In genomic region chr1:52676621-52677020, GRCm38 (mm10) we compare ENCODE assay signal across 10 mouse cellular contexts. TPM values are rescaled to one million over a fixed set of nuclear protein-coding genes. Genes with fewer than 3 reads are reported as not detected.
DNase-seq lines count a peak whose midpoint lies in the region; ATAC-seq and TF ChIP-seq lines count a peak whose summit lies in the region.
"Had no signal": no experiment of that assay in that cellular context is flagged by ENCODE, and none has a peak within 500 bp of the region (broad histone marks: within the 10 kb centered on the region; RNA-seq: fewer than 3 reads in every experiment).

No protein-coding gene starts in this region.

- H3K9ac ChIP-seq in midbrain, embryonic 11.5 days (ENCODE audit: low read length): no peak overlapping the region
- no peak overlapping the region for H3K9ac ChIP-seq in midbrain, embryonic 16.5 days (ENCODE audit: low read depth, low read length)

- no peaks in the 10 kb centered on the region for H3K4me1 ChIP-seq in midbrain, embryonic 11.5 days (ENCODE audit: control insufficient read depth, insufficient read depth, low read length)
- peaks cover 2% of the 10 kb centered on the region; the same call in 1 of the 2 replicates for H3K4me1 ChIP-seq in midbrain, embryonic 16.5 days (ENCODE audit: control insufficient read depth, insufficient read depth, low read length)
- H3K4me1 ChIP-seq in thymus, adult 2 months (replicated peaks; ENCODE audit: control insufficient read depth, insufficient read depth, low read length): no peaks in the 10 kb centered on the region

- ATAC-seq in midbrain, embryonic 11.5 days (ENCODE audit: low FRiP score): no peak
- ATAC-seq in midbrain, embryonic 16.5 days: no peak
- 0 out of 2 replicates have a peak, but pooled peaks have one; percentile 31 for ATAC-seq in megakaryocyte progenitor cell, adult 5-6 weeks (replicated peaks; ENCODE audit: poor library complexity)

- no peaks in the 10 kb centered on the region for H3K27me3 ChIP-seq in midbrain, embryonic 11.5 days (ENCODE audit: control insufficient read depth, insufficient read depth, low read length)
- H3K27me3 ChIP-seq in midbrain, embryonic 16.5 days (ENCODE audit: control insufficient read depth, insufficient read depth, low read depth, low read length): no peaks in the 10 kb centered on the region
- H3K27me3 ChIP-seq in thymus, adult 2 months (ENCODE audit: control insufficient read depth, insufficient read depth, low read length): no peaks in the 10 kb centered on the region
- H3K27me3 ChIP-seq: megakaryocyte, embryonic 14.5 days had no signal

- H3K27ac ChIP-seq in midbrain, embryonic 11.5 days (ENCODE audit: low read depth, low read length): no peak overlapping the region
- no peak overlapping the region for H3K27ac ChIP-seq in midbrain, embryonic 16.5 days (ENCODE audit: low read length)
- H3K27ac ChIP-seq in thymus, adult 2 months (ENCODE audit: control insufficient read depth, insufficient read depth, low read length): no peak overlapping the region

- 89% methylated on average over 3 of the region's 3 CpGs for WGBS in midbrain, embryonic 11.5 days
- WGBS in midbrain, embryonic 16.5 days: 57% methylated on average over 3 of the region's 3 CpGs
- 92% methylated on average over 3 of the region's 3 CpGs for whole genome bisulfite sequencing in thymus, adult 2 months

- no peak overlapping the region for H3K4me2 ChIP-seq in midbrain, embryonic 11.5 days
- H3K4me2 ChIP-seq in midbrain, embryonic 16.5 days (ENCODE audit: low read length): no peak overlapping the region

- TF ChIP-seq CTCF in thymus, adult 2 months (IDR thresholded peaks at IDR 0.05; ENCODE audit: borderline replicate concordance, control insufficient read depth, extremely low read depth, insufficient read depth, low read length, poor library complexity): no peak

- H3K4me3 ChIP-seq in midbrain, embryonic 11.5 days (ENCODE audit: low read depth, low read length): no peak overlapping the region
- no peak overlapping the region for H3K4me3 ChIP-seq in midbrain, embryonic 16.5 days (ENCODE audit: low read depth, low read length)
- H3K4me3 ChIP-seq in thymus, adult 2 months (ENCODE audit: control insufficient read depth, insufficient read depth, low read length): no peak overlapping the region
- H3K4me3 ChIP-seq: erythroblast, embryonic 14.5 days; megakaryocyte, embryonic 14.5 days had no signal

- no peak for TF ChIP-seq POLR2A in thymus, adult 2 months (IDR thresholded peaks at IDR 0.05; ENCODE audit: control insufficient read depth, extremely low read depth, insufficient read depth, low read length, poor library complexity)

- no peaks in the 10 kb centered on the region for H3K9me3 ChIP-seq in midbrain, embryonic 11.5 days (ENCODE audit: control insufficient read depth, low read length)
- no peaks in the 10 kb centered on the region for H3K9me3 ChIP-seq in midbrain, embryonic 16.5 days (replicated peaks; ENCODE audit: control insufficient read depth, low read length, poor library complexity, severe bottlenecking)

- DNase-seq in midbrain, embryonic 11.5 days (ENCODE audit: low spot score, missing footprints): peak; percentile 67
- peak; percentile 74 to 82 for DNase-seq in cerebellum, postnatal 14 days
- peak; percentile 8 for DNase-seq in kidney, adult 11 months
- DNase-seq in thymus, postnatal 36 days: no peak
- no peak for DNase-seq in thymus, adult 2 months
- DNase-seq in embryo, embryonic 10 days (ENCODE audit: low spot score): no peak

- H3K36me3 ChIP-seq in midbrain, embryonic 11.5 days (ENCODE audit: control insufficient read depth, insufficient read depth, low read length): no peaks in the 10 kb centered on the region
- no peaks in the 10 kb centered on the region for H3K36me3 ChIP-seq in midbrain, embryonic 16.5 days (ENCODE audit: control insufficient read depth, insufficient read depth, low read length)
- no peaks in the 10 kb centered on the region for H3K36me3 ChIP-seq in thymus, adult 2 months (ENCODE audit: control insufficient read depth, insufficient read depth, low read length)

RNA-seq across cellular contexts. Expression of gene Nemp2, which starts 46.1 kb away (rescaled TPM):
- 9.2 and 12.6 TPM in 2 replicates for polyA plus RNA-seq in midbrain, embryonic 11.5 days (2014; fragmentation: Nextera tagmentation; extraction: Ambion mirVana)
- 5.0 and 5.6 TPM in 2 replicates for polyA plus RNA-seq in midbrain, embryonic 16.5 days (2015; fragmentation: Nextera tagmentation; extraction: Ambion mirVana)
- total RNA-seq in megakaryocyte progenitor cell, adult 5-6 weeks (2015): 10.4 and 11.1 TPM in 2 replicates
- 6.5 and 11.2 TPM in 2 replicates for total RNA-seq in megakaryocyte progenitor cell, adult 5-6 weeks (2017)
- polyA plus RNA-seq in thymus, adult 2 months (2012; rRNA removed): 29.5 and 36.3 TPM in 2 replicates

RNA-seq across cellular contexts. Expression of gene Mfsd6, which starts 50.6 kb away (rescaled TPM):
- 3.1 and 3.4 TPM in 2 replicates for polyA plus RNA-seq in midbrain, embryonic 11.5 days (2014; fragmentation: Nextera tagmentation; extraction: Ambion mirVana)
- polyA plus RNA-seq in midbrain, embryonic 16.5 days (2015; fragmentation: Nextera tagmentation; extraction: Ambion mirVana): 12.1 and 12.3 TPM in 2 replicates
- total RNA-seq in megakaryocyte progenitor cell, adult 5-6 weeks (2015): 5.4 and 6.2 TPM in 2 replicates
- 3.5 and 5.0 TPM in 2 replicates for total RNA-seq in megakaryocyte progenitor cell, adult 5-6 weeks (2017)
- polyA plus RNA-seq in thymus, adult 2 months (2012; rRNA removed): 9.2 and 10.9 TPM in 2 replicates
- polyA plus RNA-seq: erythroblast, embryonic 14.5 days had no signal

Comparison
In these comparisons a context has a peak if more than half of its experiments do, and no peak if none do; other contexts are left out.
1. DNase-seq: peak in midbrain, embryonic 11.5 days (single experiment), cerebellum, postnatal 14 days (2 of 2) and kidney, adult 11 months (single experiment); none in thymus, postnatal 36 days (0 of 2), thymus, adult 2 months (single experiment) and embryo, embryonic 10 days (single experiment).